Mouse (Mus musculus) right cerebral cortex, adult 18-20 months (tissue): ENCODE results near the gene Nme9.

Experiments used
- DNase-seq: peaks from one replicate; pipeline ENCODE4 v3.0.0; 2022; ENCODE audit warnings: mixed read lengths

Gene Nme9

GRCm38 (mm10) chr9:99484632-99485031 lies 33.4 kb downstream of the Nme9 start:
- DNase-seq, result no peak

GRCm38 (mm10) chr9:99485144-99485543 lies 33.9 kb downstream of the Nme9 start:
- no peak for DNase-seq

- no peak for DNase-seq
Observed at GRCm38 (mm10) chr9:99487126-99487695, 35.9 kb downstream of the Nme9 start.

GRCm38 (mm10) chr9:99487841-99488240 lies 36.6 kb downstream of the Nme9 start:
- no peak for DNase-seq

GRCm38 (mm10) chr9:99491050-99491449 lies 39.8 kb downstream of the Nme9 start:
- DNase-seq, result no peak

GRCm38 (mm10) chr9:99492634-99493200 lies 41.4 kb downstream of the Nme9 start:
- no peak for DNase-seq

GRCm38 (mm10) chr9:99499336-99499735 lies 48.1 kb downstream of the Nme9 start:
- no peak for DNase-seq

GRCm38 (mm10) chr9:99505875-99506274 lies 54.6 kb downstream of the Nme9 start:
- no peak for DNase-seq
